9 mouse cellular contexts compared by ENCODE assay signal in genomic region chr14:34499664-34500063, GRCm38 (mm10). TPM values are rescaled to one million over a fixed set of nuclear protein-coding genes. Genes with fewer than 3 reads are reported as not detected.
DNase-seq lines count a peak whose midpoint lies in the region; ATAC-seq lines count a peak whose summit lies in the region.
"Had no signal": no experiment of that assay in that cellular context is flagged by ENCODE, and none has a peak within 500 bp of the region (broad histone marks: within the 10 kb centered on the region; RNA-seq: fewer than 3 reads in every experiment).

No protein-coding gene starts in this region.

- no peak for DNase-seq in kidney, postnatal 36 days
- no peak for DNase-seq in intestine, embryonic 14.5 days (ENCODE audit: low spot score)
- no peak for DNase-seq in spleen, postnatal 10 days (ENCODE audit: low spot score in 2 of 2)
- DNase-seq in cerebellum, adult 11-12 months, result no peak

- 0 out of 2 replicates have a peak overlapping the region, but pooled peaks have one; percentile 1 for H3K27ac ChIP-seq in kidney, embryonic 15.5 days
- 0 out of 2 replicates have a peak overlapping the region, but pooled peaks have one; percentile 3 for H3K27ac ChIP-seq in forebrain, embryonic 13.5 days
- H3K27ac ChIP-seq in intestine, embryonic 14.5 days (ENCODE audit: low read depth), result no peak overlapping the region
- no peak overlapping the region for H3K27ac ChIP-seq in neural tube, embryonic 13.5 days (replicated peaks)

- no peaks in the 10 kb centered on the region for H3K36me3 ChIP-seq in kidney, embryonic 15.5 days
- no peaks in the 10 kb centered on the region for H3K36me3 ChIP-seq in forebrain, embryonic 13.5 days (ENCODE audit: poor library complexity, severe bottlenecking)
- no peaks in the 10 kb centered on the region for H3K36me3 ChIP-seq in intestine, embryonic 14.5 days (ENCODE audit: control insufficient read depth, insufficient read depth, low read length)
- no peaks in the 10 kb centered on the region for H3K36me3 ChIP-seq in neural tube, embryonic 13.5 days
- H3K36me3 ChIP-seq: G1E had no signal

- H3K27me3 ChIP-seq in kidney, embryonic 15.5 days, result 0 out of 2 replicates have a peak, but pooled peaks cover 4% of the 10 kb centered on the region
- no peaks in the 10 kb centered on the region for H3K27me3 ChIP-seq in forebrain, embryonic 13.5 days
- no peaks in the 10 kb centered on the region for H3K27me3 ChIP-seq in intestine, embryonic 14.5 days (replicated peaks; ENCODE audit: control insufficient read depth, insufficient read depth, low read length)
- H3K27me3 ChIP-seq in neural tube, embryonic 13.5 days, result no peaks in the 10 kb centered on the region

- peaks cover 39% of the 10 kb centered on the region for H3K4me1 ChIP-seq in kidney, embryonic 15.5 days
- peaks cover 46% of the 10 kb centered on the region for H3K4me1 ChIP-seq in forebrain, embryonic 13.5 days
- peaks cover 23% of the 10 kb centered on the region; the same call in 1 of the 2 replicates for H3K4me1 ChIP-seq in intestine, embryonic 14.5 days (replicated peaks; ENCODE audit: control insufficient read depth, insufficient read depth, low read length)
- peaks cover 38% of the 10 kb centered on the region for H3K4me1 ChIP-seq in neural tube, embryonic 13.5 days (replicated peaks)

- peak overlapping the region; percentile 93; the same call in 1 of the 2 replicates for H3K4me3 ChIP-seq in kidney, embryonic 15.5 days (replicated peaks)
- H3K4me3 ChIP-seq in forebrain, embryonic 13.5 days, result peak overlapping the region; percentile 91
- no peak overlapping the region; the same call in 1 of the 2 replicates for H3K4me3 ChIP-seq in intestine, embryonic 14.5 days (ENCODE audit: low read depth, low read length)
- H3K4me3 ChIP-seq in neural tube, embryonic 13.5 days, result no peak overlapping the region; the same call in 1 of the 2 replicates

- WGBS in kidney, embryonic 15.5 days, result 51% methylated on average over 4 of the region's 4 CpGs
- 67% methylated on average over 4 of the region's 4 CpGs for WGBS in forebrain, embryonic 13.5 days
- WGBS in intestine, embryonic 14.5 days, result 57% methylated on average over 4 of the region's 4 CpGs
- WGBS in neural tube, embryonic 13.5 days, result 68% methylated on average over 4 of the region's 4 CpGs

- peak overlapping the region; percentile 68 for H3K4me2 ChIP-seq in kidney, embryonic 15.5 days
- peak overlapping the region; percentile 75 for H3K4me2 ChIP-seq in forebrain, embryonic 13.5 days
- peak overlapping the region; percentile 60 for H3K4me2 ChIP-seq in intestine, embryonic 14.5 days (ENCODE audit: low read length)
- H3K4me2 ChIP-seq in neural tube, embryonic 13.5 days, result peak overlapping the region; percentile 70

- H3K9ac ChIP-seq in kidney, embryonic 15.5 days, result no peak overlapping the region
- H3K9ac ChIP-seq in forebrain, embryonic 13.5 days, result peak overlapping the region; percentile 27; the same call in 1 of the 2 replicates
- H3K9ac ChIP-seq in intestine, embryonic 14.5 days (ENCODE audit: low read length), result no peak overlapping the region
- no peak overlapping the region for H3K9ac ChIP-seq in neural tube, embryonic 13.5 days

- no peaks in the 10 kb centered on the region for H3K9me3 ChIP-seq in kidney, embryonic 15.5 days (replicated peaks)
- H3K9me3 ChIP-seq in forebrain, embryonic 13.5 days (replicated peaks), result no peaks in the 10 kb centered on the region
- H3K9me3 ChIP-seq in intestine, embryonic 14.5 days (ENCODE audit: control insufficient read depth, low read length), result no peaks in the 10 kb centered on the region
- H3K9me3 ChIP-seq in neural tube, embryonic 13.5 days, result no peaks in the 10 kb centered on the region

- no peak for ATAC-seq in kidney, embryonic 15.5 days (replicated peaks; ENCODE audit: low FRiP score)
- no peak for ATAC-seq in forebrain, embryonic 13.5 days
- no peak for ATAC-seq in intestine, embryonic 14.5 days (replicated peaks; ENCODE audit: low FRiP score, low TSS enrichment, low read depth)
- ATAC-seq in neural tube, embryonic 13.5 days (ENCODE audit: low read depth), result no peak
- ATAC-seq in CD4-positive, CD25-positive, alpha-beta regulatory T cell, adult 4 months, result no peak

RNA-seq across cellular contexts. Expression of gene Bmpr1a, which starts 3.5 kb away (rescaled TPM):
- 47.3 and 47.7 TPM in 2 replicates for polyA plus RNA-seq in kidney, embryonic 15.5 days (2015; fragmentation: Nextera tagmentation; extraction: Ambion mirVana)
- polyA plus RNA-seq in forebrain, embryonic 13.5 days (2015; fragmentation: Nextera tagmentation; extraction: Ambion mirVana), result 24.9 and 25.5 TPM in 2 replicates
- polyA plus RNA-seq in intestine, embryonic 14.5 days (2014; fragmentation: Nextera tagmentation; extraction: Ambion mirVana), result 56.7 and 56.8 TPM in 2 replicates
- polyA plus RNA-seq in neural tube, embryonic 13.5 days (2015; fragmentation: Nextera tagmentation; extraction: Ambion mirVana), result 22.6 and 26.4 TPM in 2 replicates
- polyA plus RNA-seq in CD4-positive, CD25-positive, alpha-beta regulatory T cell, adult 4 months (2017; shearing (Covaris generic)), result under 1 TPM; 0.92 to 0.96 TPM
- polyA plus RNA-seq: G1E had no signal

RNA-seq across cellular contexts. Expression of gene 9230112D13Rik, which starts 22.9 kb away (rescaled TPM):
- polyA plus RNA-seq in kidney, embryonic 15.5 days (2015; fragmentation: Nextera tagmentation; extraction: Ambion mirVana), result not detected in 2 replicates
- not detected in 2 replicates for polyA plus RNA-seq in forebrain, embryonic 13.5 days (2015; fragmentation: Nextera tagmentation; extraction: Ambion mirVana)
- not detected in 2 replicates for polyA plus RNA-seq in intestine, embryonic 14.5 days (2014; fragmentation: Nextera tagmentation; extraction: Ambion mirVana)
- polyA plus RNA-seq in neural tube, embryonic 13.5 days (2015; fragmentation: Nextera tagmentation; extraction: Ambion mirVana), result not detected in 2 replicates
- not detected for polyA plus RNA-seq in CD4-positive, CD25-positive, alpha-beta regulatory T cell, adult 4 months (2017; shearing (Covaris generic))
- polyA plus RNA-seq: G1E had no signal

Comparison
In these comparisons a context has a peak if more than half of its experiments do, and no peak if none do; other contexts are left out.
1. H3K27ac ChIP-seq: peak in kidney, embryonic 15.5 days (single experiment) and forebrain, embryonic 13.5 days (single experiment); none in intestine, embryonic 14.5 days (single experiment) and neural tube, embryonic 13.5 days (single experiment).
2. H3K4me3 ChIP-seq: peak in kidney, embryonic 15.5 days (single experiment) and forebrain, embryonic 13.5 days (single experiment); none in intestine, embryonic 14.5 days (single experiment) and neural tube, embryonic 13.5 days (single experiment).
3. RNA of gene Bmpr1a, which starts 3.5 kb away (polyA plus RNA-seq): 56.7 to 56.8 TPM in intestine, embryonic 14.5 days, 47.3 to 47.7 TPM in kidney, embryonic 15.5 days, 24.9 to 25.5 TPM in forebrain, embryonic 13.5 days and 22.6 to 26.4 TPM in neural tube, embryonic 13.5 days; 0.92 to 0.96 TPM in CD4-positive, CD25-positive, alpha-beta regulatory T cell, adult 4 months; every median in the first group is over 10 times any median in the second.
4. Peak in every context shown above with its lines, with median percentiles within 50 percentile points of each other: H3K4me2 ChIP-seq.